ENCODE assay signal across 10 mouse cellular contexts in the genomic region with DNA sequence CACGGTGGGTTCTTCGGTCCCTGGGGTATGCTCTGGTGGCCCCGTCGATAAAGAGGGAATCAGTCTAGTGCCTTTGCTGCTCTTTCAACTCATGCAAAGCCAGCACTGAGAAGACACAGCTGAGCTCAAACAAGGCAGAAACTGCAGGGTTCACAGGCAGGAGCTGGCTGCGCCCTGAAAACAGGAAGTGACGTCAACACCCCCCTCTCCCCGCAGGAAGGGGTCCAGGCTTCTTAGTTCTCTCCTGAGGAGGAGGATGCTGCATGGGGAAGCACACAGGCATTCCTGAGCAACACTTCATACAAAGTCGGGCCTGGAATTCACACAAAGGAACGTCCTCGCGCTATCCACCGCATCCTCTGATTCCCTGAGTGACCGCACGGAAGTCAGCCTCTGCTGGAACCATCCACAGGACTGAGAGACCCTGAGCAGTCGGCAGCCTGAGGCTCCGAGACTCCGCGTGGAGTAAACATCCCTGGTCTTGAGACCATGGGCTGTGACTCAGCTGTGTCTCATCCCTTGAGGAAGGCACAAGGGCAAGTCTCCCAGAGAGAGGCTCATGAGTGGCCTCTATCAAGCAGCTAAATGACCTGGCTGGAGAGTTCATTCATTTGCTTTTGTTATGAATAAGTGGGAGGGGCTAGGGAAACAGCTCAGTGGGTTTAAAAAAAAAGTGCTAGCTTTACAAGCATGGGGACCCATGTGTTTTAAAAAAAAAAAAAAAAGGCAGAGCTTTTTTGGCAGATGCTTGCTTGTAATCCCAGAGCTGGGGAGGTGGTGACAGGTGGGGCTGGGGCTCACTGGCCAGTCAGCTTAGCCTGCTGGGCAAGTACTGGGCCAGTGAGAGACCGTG.
A peak's percentile ranks its signal among the peaks of the same experiment; 100 is the strongest.
DNase-seq lines count a peak whose midpoint lies in the region; ATAC-seq lines count a peak whose summit lies in the region.
"Had no signal": no experiment of that assay in that cellular context is flagged by ENCODE, and none has a peak within 500 bp of the region (broad histone marks: within the 10 kb centered on the region; RNA-seq: fewer than 3 reads in every experiment).

No protein-coding gene starts in this region.

- no peaks in the 10 kb centered on the region for H3K9me3 ChIP-seq in midbrain, embryonic 11.5 days (ENCODE audit: control insufficient read depth, low read length)
- H3K9me3 ChIP-seq: hindbrain, embryonic 15.5 days had no signal

- no peaks in the 10 kb centered on the region; the same call in 1 of the 2 replicates for H3K4me1 ChIP-seq in midbrain, embryonic 11.5 days (ENCODE audit: control insufficient read depth, insufficient read depth, low read length)
- H3K4me1 ChIP-seq: hindbrain, embryonic 15.5 days had no signal

- H3K9ac ChIP-seq in midbrain, embryonic 11.5 days (ENCODE audit: low read length): no peak overlapping the region
- H3K9ac ChIP-seq: hindbrain, embryonic 15.5 days had no signal

- H3K4me2 ChIP-seq in midbrain, embryonic 11.5 days: no peak overlapping the region
- H3K4me2 ChIP-seq: hindbrain, embryonic 15.5 days had no signal

- H3K4me3 ChIP-seq in midbrain, embryonic 11.5 days (ENCODE audit: low read depth, low read length): no peak overlapping the region
- H3K4me3 ChIP-seq: hindbrain, embryonic 15.5 days had no signal

- H3K27me3 ChIP-seq in midbrain, embryonic 11.5 days (ENCODE audit: control insufficient read depth, insufficient read depth, low read length): no peaks in the 10 kb centered on the region
- H3K27me3 ChIP-seq: hindbrain, embryonic 15.5 days had no signal

- peak; percentile 14 for DNase-seq in adrenal gland, postnatal 14 days
- no peak for DNase-seq in adrenal gland, adult 8-10 months
- peak; percentile 41 for DNase-seq in spleen, adult 12 weeks (ENCODE audit: low spot score)
- DNase-seq in spleen, postnatal 4 days (ENCODE audit: low spot score in 2 of 2): no peak
- peak; percentile 5 for DNase-seq in lung, postnatal 25 days (ENCODE audit: low spot score)
- peak; percentile 84 for DNase-seq in thymus, postnatal 4 days
- DNase-seq in right cerebral cortex, postnatal 25 days: no peak
- no peak for DNase-seq in midbrain, embryonic 11.5 days (ENCODE audit: low spot score, missing footprints)
- DNase-seq: cerebellum, adult 18-20 months had no signal

- ATAC-seq in midbrain, embryonic 11.5 days (ENCODE audit: low FRiP score): no peak; the same call in 1 of the 2 replicates

- no peaks in the 10 kb centered on the region for H3K36me3 ChIP-seq in midbrain, embryonic 11.5 days (ENCODE audit: control insufficient read depth, insufficient read depth, low read length)
- H3K36me3 ChIP-seq: hindbrain, embryonic 15.5 days had no signal

- WGBS in midbrain, embryonic 11.5 days: 85% methylated on average over 19 of the region's 19 CpGs

- no peak overlapping the region for H3K27ac ChIP-seq in midbrain, embryonic 11.5 days (ENCODE audit: low read depth, low read length)
- H3K27ac ChIP-seq: hindbrain, embryonic 15.5 days had no signal

Comparison
In these comparisons a context has a peak if more than half of its experiments do, and no peak if none do; other contexts are left out.
1. DNase-seq: peak in adrenal gland, postnatal 14 days (single experiment), spleen, adult 12 weeks (single experiment), lung, postnatal 25 days (single experiment) and thymus, postnatal 4 days (single experiment); none in adrenal gland, adult 8-10 months (single experiment), spleen, postnatal 4 days (0 of 2), right cerebral cortex, postnatal 25 days (single experiment) and midbrain, embryonic 11.5 days (single experiment).